Mouse (Mus musculus): ENCODE data around the gene Kcnk5.

Kcnk5 gene

DNA sequence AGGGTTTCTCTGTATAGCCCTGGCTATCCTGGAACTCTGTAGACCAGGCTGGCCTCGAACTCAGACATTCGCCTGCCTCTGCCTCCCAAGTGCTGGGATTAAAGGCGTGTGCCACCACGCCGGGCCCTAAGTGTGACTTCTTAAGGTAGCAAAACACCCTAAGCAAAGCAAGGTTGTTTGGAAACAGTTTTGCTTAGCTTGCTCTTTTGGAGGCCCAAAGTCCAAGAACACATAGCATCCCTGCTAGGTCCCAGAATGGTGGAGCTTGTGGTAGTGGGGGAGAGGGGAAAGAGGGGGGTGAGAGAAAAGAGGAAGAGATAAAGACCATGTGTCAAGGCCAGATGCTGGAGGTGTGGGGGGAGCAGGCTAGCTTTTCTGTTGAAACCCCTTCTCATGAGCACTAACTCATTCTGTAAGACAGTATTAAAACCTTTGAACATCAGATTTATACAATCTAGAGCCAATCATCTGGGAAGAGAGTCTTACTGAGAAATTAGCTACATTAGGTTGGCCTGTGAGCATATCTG lies 21.1 kb upstream of the Kcnk5 start:
- DNase-seq (ENCODE audit: extremely low spot score, low read depth, low spot score): no peak

DNA sequence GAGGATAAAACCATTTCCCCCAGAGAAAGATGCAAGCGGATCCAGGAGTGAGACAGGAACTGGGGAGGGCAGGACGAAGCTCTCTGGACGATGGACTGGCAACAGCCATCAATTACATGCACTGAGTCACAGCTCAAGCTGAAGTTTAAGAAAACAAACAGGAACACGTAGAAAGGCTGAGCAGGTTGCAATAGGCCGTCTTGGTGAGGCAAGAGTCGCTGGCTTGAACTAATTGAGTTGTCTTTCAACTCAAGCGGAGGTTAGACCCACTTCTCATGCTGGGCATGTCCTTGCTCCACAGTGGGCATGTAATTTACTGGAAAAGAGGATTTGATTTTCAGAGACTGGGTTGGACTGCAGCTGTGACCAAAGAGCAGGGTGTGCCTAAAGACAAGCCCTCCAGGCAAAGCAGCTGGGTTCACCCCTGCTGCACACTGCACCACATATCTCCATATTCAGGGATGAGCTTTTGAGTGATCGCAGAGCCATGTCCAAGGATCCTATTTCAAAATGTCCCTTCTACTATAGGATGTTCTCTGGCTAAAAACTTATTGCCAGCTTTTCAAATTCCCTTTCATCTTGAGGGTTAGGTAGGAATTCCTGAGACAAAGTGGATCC lies 19.6 kb upstream of the Kcnk5 start:
- DNase-seq (ENCODE audit: extremely low spot score, low read depth, low spot score): no peak

DNA sequence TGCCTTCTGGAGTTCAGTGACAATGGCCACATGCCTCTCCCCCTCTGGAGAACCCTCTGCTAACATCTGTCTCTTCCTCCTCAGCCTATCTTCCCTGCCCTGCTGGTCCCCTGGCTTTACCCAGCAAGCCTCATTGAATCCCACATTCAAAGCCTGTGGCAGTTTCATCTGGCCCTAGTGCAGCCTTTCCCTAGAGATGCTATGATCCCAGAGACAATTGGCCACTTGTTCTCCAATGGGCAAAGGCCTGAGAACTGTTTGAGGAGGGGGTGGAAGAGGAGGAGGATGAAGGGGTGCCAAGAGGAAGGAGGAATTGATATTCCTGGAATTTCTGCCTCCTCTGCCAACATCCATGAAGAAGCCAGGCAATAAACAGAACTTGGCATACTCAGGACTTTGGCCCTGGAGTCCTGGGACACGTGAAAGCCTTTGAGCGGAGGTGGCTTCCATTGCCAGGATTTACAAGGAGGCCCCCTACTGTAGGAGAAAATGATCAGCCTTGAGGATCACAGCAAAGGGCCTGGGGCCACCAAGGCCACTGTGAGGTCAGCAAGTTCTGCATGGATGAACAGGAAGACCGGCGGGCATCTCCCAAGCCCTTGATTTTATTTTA lies 11.6 kb upstream of the Kcnk5 start:
- no peak for DNase-seq (ENCODE audit: extremely low spot score, low read depth, low spot score)

DNA sequence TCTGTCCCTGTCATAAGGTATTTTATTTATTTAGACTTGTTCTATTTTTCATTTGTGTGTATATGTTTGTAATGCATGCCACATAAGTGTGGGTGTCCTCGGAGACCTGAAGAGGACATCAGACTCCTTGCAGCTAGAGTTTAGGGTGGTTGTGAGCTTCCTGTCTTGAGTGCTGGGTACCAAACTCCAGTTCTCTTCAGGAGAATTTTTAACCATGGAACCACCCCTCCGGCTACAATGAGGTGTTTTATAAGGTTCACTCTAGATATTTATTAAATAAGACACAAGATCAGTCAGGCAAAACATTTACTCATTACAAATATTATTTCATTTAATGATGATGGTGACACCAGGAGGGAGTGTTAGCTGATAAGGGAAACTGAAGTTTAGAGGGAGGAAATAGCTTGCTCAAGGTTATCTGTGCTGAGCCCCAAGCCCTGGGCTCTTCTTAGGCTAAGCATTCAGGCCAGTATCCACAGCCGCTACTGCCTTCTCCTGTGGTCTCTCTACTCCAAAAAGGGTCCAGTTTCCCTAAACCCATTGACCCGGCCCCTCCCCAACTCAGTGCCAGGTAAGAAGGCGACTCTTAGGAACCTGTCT lies 9.6 kb upstream of the Kcnk5 start:
- DNase-seq (ENCODE audit: extremely low spot score, low read depth, low spot score): no peak

DNA sequence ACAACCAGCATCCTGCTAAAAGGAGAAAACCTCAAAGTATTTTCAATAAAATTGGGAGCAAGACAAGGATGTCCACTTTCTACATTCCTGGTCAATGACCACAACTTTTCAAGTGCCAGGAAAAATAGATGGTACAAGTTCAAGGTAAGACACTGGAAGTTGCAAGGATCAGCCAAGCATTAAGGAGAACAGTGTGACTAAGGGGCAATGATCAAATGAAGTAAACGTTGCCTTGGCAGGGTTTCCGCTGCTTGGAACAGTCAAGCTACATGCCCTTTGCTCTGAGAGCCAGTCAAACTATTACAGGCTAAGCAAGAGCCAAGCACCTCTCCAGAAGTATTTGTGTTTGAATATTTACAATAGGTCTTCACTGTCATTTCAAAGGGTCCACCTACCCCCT lies 8.1 kb upstream of the Kcnk5 start:
- DNase-seq (ENCODE audit: extremely low spot score, low read depth, low spot score): no peak

DNA sequence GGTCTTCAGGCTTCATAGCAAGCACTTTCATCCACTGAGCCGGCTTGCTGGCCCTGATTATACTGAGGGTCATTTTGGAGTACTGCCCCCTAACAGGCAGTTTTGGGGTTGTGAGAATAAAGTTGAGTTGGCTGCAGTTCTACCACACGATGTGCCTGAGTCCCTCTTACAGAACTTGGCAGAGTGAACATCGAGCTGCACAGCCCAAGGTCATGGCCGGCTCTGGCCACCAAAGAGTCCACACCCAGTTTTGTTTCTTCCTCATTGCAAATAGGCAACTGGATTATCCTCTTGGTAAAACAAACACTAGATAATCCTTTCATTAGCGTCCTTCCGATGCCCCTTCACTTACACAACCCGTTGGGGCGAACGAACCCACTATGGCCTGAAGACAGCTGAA lies 3.8 kb upstream of the Kcnk5 start:
- no peak for DNase-seq (ENCODE audit: extremely low spot score, low read depth, low spot score)

DNA sequence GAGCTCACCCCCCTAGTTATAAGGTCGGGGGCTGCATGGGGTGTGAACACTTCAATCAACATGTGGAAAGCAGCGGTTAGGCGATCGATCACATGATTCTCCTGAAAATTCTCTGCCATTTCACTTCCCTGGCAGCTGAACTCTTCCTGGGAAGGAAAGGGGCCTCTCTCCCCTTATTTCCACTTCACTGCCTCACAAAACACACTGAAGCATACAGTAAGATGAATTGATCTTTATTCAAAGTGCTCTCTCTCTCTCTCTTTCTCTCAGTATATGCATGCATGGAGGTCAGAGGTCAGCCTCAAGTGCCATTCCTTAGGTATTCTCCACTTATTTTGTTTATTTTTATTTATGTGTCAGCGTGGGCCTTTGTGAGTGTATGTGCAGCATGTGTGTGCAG lies 2.1 kb upstream of the Kcnk5 start:
- DNase-seq (ENCODE audit: extremely low spot score, low read depth, low spot score): no peak

DNA sequence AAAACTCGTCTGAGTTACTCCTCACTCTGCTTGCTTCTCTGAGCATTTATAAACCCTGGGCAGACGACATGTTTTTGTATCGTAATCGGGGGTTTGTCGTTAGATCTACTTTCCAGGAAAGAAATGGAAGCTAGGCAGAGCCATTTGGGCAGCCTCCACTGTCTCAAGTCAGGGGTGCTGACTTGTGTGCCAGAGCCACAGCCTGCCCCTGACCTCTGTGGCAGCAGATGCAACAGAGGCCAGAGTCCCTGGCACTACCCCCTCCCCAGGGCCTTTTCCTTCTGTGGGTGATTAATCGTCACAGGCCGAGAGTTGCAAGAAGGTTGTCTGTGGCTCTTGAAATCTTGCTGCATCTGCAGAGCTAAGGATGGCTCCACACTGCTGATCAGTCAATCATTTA lies 987 bp upstream of the Kcnk5 start:
- no peak for DNase-seq (ENCODE audit: extremely low spot score, low read depth, low spot score)

DNA sequence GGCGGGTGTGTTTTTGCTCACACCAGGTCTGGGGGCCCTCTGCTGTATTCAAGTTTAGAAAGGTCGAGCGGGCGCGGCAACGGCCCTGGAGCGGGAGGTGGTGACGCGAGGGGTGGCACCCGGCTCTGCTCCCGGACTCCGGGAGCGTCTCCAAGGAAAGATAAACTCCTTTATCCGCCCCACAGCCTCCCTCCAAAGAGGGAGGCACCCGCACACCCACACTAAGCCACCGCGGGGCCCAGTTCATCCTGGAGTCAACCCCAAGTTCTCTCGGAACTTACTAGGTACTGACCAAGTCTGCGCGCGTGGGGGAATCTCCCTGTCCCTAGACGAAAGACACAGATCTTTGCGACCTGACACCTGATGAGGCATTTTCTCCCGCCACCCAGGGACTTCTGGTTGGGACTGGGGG lies 852 bp downstream of the Kcnk5 start:
- no peak for DNase-seq (ENCODE audit: extremely low spot score, low read depth, low spot score)

DNA sequence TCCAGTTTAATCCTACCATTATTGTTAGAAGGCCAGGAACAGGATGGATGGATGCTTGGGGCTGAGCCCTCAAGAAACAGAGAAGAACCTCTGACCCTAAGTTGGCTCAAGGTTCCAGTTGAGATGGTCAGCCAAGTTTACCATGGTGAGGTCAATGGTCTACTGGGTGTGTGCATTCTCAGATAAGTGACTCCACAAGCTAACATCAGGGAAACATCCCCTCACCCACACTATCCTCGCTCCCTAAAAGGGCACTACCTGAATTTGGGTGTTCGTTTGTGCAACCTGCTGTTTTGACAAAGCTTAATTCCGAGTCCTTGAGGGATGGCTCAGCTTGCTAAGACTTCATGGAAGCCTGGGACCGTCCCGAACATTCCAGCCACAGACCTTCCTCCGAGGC lies 1.3 kb downstream of the Kcnk5 start:
- DNase-seq (ENCODE audit: extremely low spot score, low read depth, low spot score): no peak

DNA sequence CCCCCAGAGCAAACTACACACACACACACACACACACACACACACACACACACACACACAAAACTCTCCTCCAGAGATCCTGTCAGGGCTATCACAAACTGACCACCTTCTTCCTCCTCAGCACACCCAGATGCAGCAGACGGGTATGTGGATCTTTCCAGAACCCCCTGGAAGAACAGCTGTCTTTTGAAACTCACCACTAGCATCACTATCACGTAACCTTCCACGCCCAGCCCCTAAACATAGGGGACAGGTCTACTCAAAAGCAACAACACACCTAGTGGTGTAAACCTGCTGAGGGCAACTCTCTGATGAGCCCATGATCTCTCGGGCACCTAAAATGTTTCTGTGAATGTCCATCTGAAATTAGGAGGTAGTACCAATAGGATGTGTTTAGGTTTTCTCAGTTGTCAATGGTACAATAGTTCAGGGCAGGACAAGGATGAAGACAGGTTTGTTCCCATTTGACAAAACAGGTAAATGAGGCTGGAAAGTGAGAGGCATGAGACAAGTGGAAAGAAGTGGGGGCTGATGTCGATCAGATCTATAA lies 1.8 kb downstream of the Kcnk5 start:
- no peak for DNase-seq (ENCODE audit: extremely low spot score, low read depth, low spot score)

DNA sequence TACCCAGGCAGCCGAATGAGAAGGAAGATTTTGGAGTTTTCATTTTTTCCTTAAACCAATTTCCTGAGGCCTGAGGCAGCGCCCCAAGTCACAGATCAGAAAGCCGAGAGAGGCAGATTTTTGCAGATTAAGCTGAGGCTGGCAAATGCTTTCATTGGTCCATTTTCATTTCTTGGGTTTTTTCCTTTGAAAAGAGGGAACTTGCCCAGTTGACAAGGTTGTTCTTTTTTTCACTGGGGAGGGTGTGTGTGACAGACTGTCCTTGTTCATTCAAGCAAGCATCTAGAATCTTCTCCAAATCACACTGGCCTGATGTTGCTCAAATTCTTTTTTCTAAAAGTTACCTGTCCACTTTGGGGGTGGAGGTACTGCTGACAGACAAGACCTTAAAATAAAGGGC lies 2.5 kb downstream of the Kcnk5 start:
- DNase-seq (ENCODE audit: extremely low spot score, low read depth, low spot score): no peak

DNA sequence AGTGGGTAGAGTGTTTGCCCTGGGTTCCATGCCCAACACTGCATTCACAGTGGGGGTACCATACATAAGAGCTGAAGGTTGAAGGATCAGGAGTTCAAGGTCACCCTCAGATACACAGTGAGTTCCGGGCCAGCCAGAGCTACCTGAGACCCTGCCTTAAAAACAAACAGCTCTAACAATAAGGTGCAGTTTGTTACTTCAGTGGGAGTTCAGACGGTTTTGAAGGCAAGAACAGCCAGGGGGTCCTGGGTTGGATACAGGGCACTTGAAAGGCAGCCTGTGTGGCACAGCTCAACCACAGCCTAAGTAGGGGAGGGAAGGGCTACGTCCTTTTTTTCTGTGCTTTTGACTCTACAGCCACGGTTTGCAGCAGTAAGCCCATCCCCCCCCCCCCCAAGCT lies 3.0 kb downstream of the Kcnk5 start:
- DNase-seq (ENCODE audit: extremely low spot score, low read depth, low spot score): no peak

DNA sequence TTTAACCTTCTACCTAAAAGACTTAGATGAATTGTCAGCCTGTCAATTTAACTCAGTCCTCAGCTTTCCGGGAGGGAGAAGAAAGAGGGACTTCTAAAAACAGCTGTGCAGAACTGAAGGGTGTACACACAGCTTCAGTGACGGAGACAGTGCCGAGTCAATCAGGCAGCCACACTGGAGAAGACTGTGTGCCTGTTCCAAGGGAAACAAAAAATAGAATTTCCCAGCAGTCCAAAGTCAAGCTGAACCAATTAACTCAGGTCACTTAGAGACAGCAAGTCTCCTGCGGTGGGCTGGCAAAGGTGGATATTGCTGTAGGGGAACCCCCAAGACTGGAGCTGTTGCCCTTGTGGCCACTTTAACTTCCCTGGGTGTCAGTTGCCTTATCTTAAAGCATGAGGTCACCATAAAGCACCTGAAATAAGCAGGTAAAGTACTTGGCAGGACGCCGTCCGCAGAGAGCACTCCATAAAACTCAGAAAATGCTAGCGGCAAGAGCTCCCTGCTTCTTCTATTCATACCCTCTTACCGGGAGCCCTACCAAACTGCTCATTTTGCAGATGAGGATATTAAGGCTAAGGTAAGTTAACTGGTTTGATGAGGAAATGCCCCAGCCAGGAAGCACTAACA lies 4.0 kb downstream of the Kcnk5 start:
- no peak for DNase-seq (ENCODE audit: extremely low spot score, low read depth, low spot score)

DNA sequence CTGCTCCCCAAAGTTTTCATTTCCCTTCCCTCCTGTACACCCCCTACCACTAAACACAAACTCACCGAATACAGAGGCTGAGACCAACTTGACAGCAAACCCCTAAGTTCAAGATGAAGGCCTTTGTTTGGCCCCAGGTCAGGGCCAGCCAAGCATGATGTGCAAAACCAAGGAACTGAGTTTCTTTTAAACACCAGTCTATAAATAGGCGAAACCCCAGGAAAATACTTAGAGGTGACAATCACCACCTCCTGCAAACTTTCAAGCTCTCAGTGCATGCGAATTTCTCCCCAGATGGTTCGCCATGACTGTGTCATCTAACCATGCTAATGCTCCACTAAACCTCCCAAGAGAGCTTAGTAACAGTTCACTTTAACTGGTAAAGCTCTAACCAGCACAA lies 5.9 kb downstream of the Kcnk5 start:
- no peak for DNase-seq (ENCODE audit: extremely low spot score, low read depth, low spot score)

DNA sequence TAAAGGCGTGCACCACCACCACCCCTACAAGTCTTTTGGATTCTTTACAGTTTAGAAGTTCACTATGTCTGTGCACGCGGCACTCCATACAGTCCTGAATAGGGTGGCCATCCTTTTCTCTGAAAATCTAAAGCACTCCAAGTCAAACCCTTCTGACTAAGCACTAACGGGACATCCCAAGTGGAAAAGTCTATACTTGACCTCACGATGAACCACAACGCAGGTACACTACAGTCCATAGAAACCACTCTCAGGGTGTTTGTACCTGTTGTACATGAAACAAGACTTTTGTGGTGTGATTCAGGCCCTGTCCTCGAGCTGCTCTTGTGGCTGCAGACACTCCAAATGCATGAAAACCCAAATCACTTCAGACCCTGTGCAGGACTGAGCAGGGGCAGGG lies 6.5 kb downstream of the Kcnk5 start:
- DNase-seq (ENCODE audit: extremely low spot score, low read depth, low spot score): no peak

DNA sequence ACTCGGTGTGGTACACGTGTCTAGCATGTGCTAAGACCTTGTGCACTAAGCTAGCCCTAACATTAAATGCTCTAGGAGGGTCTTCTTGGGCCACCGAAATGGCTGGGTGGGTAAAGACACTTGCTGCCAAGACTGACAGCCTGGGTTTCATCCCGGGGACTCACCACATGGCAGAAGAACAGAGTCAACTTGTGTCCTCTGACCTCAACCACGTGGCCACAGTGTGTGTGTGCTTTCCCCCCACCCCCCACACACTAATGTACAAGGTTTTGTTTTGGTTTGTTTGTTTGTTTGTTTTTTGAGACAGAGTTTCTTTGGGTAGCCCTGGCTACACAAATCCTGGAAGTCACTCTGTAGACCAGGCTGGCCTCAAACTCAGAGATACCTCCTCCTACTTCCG lies 6.9 kb downstream of the Kcnk5 start:
- DNase-seq (ENCODE audit: extremely low spot score, low read depth, low spot score): no peak

DNA sequence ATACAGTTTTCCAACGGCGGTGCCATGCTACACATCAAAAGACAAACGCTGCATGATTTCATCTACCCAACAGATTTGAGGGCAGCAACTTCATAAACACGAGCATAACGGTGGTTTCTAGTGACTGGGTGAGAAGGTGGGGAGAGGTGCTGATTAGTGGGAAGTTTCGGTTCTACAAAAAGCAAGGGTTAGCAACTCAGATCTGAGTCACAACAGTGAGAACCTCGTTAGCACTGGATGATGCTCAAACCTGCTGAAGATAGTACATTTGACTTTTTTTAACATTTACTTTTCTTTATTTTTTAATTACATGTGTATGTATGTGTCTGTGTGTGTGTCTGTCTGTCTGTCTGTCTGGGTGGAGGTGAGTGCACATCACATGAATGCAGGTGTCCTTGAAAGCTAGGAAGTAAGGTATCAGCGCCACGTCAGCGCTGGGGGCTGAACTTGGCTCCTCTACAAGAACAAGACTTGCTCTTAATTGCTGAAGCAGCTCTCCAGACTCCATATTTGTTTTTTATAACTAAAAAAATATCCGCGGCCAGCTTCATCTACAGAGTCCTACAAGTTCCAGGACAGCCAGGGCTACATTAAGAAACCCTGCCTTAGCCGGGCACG lies 7.6 kb downstream of the Kcnk5 start:
- DNase-seq (ENCODE audit: extremely low spot score, low read depth, low spot score): no peak

DNA sequence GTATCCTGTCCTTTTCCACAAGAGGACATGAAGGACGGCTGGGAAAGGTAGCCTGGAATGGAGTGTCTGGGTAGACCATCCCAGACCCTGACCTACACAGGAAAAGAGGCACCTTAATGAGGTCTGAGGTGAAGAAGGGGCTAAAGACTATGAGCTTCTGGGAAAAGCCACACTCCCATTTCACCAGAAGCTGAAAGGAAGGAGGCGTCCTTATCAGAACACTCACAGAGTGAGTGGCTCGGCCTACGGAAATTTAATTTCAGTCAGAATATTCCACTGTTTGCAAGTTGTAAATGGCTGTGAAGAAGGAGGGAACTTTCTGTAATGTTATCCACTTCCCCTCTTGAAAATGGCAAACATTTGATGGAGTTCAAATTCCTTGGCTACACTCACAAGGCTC lies 8.7 kb downstream of the Kcnk5 start:
- DNase-seq (ENCODE audit: extremely low spot score, low read depth, low spot score): no peak

DNA sequence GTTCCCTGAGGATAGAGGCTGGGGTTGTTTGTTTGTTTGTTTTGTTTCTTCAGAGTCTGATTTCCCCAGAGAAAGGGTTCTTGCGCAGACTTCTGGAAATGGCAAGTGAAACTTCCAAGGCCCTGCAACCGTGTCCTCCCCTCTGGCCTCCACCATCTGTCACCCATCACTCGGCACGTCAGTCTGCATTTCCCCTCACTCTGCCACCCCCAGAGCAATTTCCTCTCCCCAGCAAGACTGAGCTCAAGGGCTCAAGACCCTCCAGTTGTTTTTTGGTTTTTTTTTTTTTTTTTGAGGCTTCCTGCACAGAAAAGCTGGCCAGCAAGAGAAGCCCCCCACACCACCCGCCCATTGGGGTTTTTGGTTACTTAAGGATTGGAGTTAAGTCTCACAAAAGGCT lies 9.1 kb downstream of the Kcnk5 start:
- no peak for DNase-seq (ENCODE audit: extremely low spot score, low read depth, low spot score)

DNA sequence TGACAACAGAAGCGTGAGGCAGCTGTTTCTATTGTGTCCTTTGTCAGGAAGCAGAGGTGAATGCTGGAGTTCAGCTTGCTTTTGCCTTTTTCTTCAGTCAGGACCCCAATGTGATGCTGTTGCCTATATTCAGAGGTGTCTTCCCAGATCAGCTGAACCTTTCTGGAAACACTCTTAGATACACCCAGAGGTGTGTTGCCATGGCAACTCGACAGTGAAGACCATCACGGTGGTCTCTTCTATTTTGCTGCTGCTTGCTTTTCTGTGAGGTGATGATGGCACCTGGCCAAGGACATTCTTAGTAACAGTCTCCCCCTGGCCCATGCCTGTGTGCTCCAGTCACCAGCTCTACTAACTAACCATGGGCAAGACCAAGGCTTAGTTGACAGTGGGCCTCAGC lies 9.8 kb downstream of the Kcnk5 start:
- no peak for DNase-seq (ENCODE audit: extremely low spot score, low read depth, low spot score)

DNA sequence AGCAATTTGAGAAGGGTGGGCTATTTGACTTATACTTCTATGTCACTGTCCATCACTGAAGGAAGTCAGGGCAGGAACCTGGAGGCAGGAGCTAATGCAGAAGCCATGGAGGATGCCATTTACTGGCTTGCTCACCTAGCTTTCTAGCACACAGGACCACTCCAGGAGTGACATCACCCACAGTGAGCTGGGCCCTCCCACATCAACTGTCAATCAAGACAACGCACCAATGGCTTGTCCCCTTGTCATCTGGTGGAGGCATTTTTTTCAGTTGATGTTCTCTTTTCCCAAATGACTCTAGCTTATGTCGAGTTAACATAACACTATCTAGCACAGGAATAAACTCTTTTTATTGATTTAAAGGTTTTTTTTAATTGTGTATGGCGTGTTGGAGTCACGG lies 12.4 kb downstream of the Kcnk5 start:
- DNase-seq (ENCODE audit: extremely low spot score, low read depth, low spot score): no peak

Measured in hindlimb bud, embryonic 11.5 days (tissue).